Mouse (Mus musculus) lung, postnatal 25 days (tissue): ENCODE results near the gene Rtbdn.
A peak's percentile ranks its signal among the peaks of the same experiment; 100 is the strongest.

ENCODE experiments used
- DNase-seq: peaks from one replicate; pipeline ENCODE4 v3.0.0; 2022; ENCODE audit warnings: low spot score

The Rtbdn gene

GRCm38 (mm10) chr8:84979599-84980421 is 33.0 kb downstream of the Rtbdn start:
- peak; percentile 96 for DNase-seq

GRCm38 (mm10) chr8:84980622-84981358 is 34.0 kb downstream of the Rtbdn start:
- peak; percentile 88 for DNase-seq

- peak; percentile 76 for DNase-seq
Observed at GRCm38 (mm10) chr8:84981644-84982498, 35.1 kb downstream of the Rtbdn start.

GRCm38 (mm10) chr8:84982499-84983011 is 35.8 kb downstream of the Rtbdn start:
- DNase-seq: peak; percentile 30

GRCm38 (mm10) chr8:84984294-84985048 is 37.7 kb downstream of the Rtbdn start:
- DNase-seq: peak; percentile 81

GRCm38 (mm10) chr8:84985049-84985683 is 38.4 kb downstream of the Rtbdn start:
- peak; percentile 34 for DNase-seq

- peak; percentile 94 for DNase-seq
Observed at GRCm38 (mm10) chr8:84985684-84986378, 39.0 kb downstream of the Rtbdn start.

- DNase-seq: no peak
Observed at GRCm38 (mm10) chr8:84986379-84986945, 39.7 kb downstream of the Rtbdn start.

GRCm38 (mm10) chr8:84987388-84987787 is 40.6 kb downstream of the Rtbdn start:
- no peak for DNase-seq

- DNase-seq: no peak
Observed at GRCm38 (mm10) chr8:84987903-84988302, 41.1 kb downstream of the Rtbdn start.

GRCm38 (mm10) chr8:84989311-84989731 is 42.5 kb downstream of the Rtbdn start:
- peak; percentile 69 for DNase-seq

GRCm38 (mm10) chr8:84989810-84990209 is 43.0 kb downstream of the Rtbdn start:
- DNase-seq: peak; percentile 96

- peak; percentile 99 for DNase-seq
Observed at GRCm38 (mm10) chr8:84990349-84990748, 43.6 kb downstream of the Rtbdn start, which contains the start of gene Hook2. Gene Hook2 (plus strand): TSS chr8:84990603.

- DNase-seq: peak; percentile 89
Observed at GRCm38 (mm10) chr8:84990836-84991235, 44.0 kb downstream of the Rtbdn start.

GRCm38 (mm10) chr8:84994375-84994774 is 47.6 kb downstream of the Rtbdn start:
- DNase-seq: no peak

- no peak for DNase-seq
Observed at GRCm38 (mm10) chr8:84995680-84996079, 48.9 kb downstream of the Rtbdn start.

GRCm38 (mm10) chr8:84996978-84997377 is 50.2 kb downstream of the Rtbdn start:
- DNase-seq: no peak

- DNase-seq: peak; percentile 92
Observed at GRCm38 (mm10) chr8:84997649-84998295, 51.0 kb downstream of the Rtbdn start.
